Mouse (Mus musculus): ENCODE results near the gene Myo1g. TPM values are rescaled to one million over a fixed set of nuclear protein-coding genes. Genes with fewer than 3 reads are reported as not detected.

Myo1g gene
- 1,000 to 10,000 TPM in 3 of 26 experiments, 100 to 1,000 TPM in 23; 308 to 2,013 (median 470) TPM for total RNA-seq (2018; cell fraction: chromatin; rRNA removed)
- total RNA-seq (2018; cell fraction: cytosol; rRNA removed), result 100 to 1,000 TPM in 12 of 26 experiments, 10 to 100 TPM in 14; 57.8 to 153 (median 97.1) TPM
- 1,000 to 10,000 TPM in 2 of 26 experiments, 100 to 1,000 TPM in 24; 212 to 1,497 (median 266) TPM for total RNA-seq (2018; cell fraction: nucleus; rRNA removed)
- polyA plus RNA-seq (2018), result 54.3 to 64.8 TPM (median 54.5 TPM) in 3 replicates

DNA sequence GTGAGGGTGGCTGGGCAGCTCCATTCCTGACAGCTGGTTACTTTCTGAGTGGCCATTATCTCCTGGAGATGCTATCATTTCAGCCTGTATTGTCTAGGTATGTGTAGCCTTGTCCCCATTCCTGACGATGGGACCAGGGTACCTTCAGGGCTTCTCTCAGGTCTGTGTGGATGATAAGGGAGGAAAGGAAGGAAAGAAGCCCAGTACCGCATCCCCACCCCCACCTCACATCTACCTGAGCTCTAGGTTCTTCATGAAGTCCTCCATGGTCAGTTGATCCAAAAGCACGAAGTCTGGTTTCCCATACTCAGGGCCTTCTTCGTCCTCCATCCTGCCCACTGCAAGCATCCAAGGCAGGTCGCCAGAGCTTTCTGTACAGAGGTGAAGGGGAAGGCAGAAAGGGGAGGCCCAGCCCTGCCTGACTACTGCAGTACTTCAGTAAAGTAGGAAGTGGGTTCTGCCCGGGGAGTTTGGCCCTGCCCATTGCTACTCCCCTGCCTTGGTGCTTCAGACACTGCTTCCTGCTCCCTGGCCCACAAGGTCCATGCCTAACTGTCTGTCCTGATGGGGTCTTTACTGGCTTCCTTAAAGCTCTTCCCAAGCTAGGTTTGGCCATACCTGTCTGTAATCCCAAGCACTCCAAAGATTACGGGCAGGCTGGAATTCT, at the start of gene Myo1g:
Gene Myo1g, minus strand, starts transcription at position 459 of the 667 bp plus-strand sequence.
- 1% methylated on average over 7 of the region's 7 CpGs for WGBS (ENCODE audit: missing documents)
- H3K36me3 ChIP-seq (ENCODE audit: inconsistent target), result peaks cover 38% of the 10 kb centered on the region
- H3K27ac ChIP-seq, result peak within 1 kb of the TSS; percentile 91
- peaks cover 56% of the 10 kb centered on the region for H3K79me2 ChIP-seq (ENCODE audit: inconsistent target)
- H3K4me3 ChIP-seq (ENCODE audit: inconsistent target), result peak within 1 kb of the TSS; percentile 89

DNA sequence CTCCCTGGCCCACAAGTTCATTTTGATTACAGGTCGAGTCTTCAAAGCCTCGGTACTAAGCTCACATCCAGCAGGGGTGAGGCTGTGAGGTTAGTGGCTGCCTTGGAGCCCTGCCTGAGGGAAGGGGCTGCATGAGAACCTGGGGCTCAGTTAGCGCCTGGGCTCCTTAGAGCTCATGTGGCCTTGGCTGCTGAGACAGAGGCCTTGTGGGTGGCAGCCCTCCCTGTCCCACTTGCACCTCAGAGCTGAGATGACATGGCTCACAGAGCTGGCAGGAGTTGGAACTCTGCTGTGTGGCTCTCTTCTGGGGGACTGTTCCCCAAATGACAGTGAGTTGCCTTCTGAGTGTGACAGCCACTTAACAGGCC, 48.6 kb upstream of the Myo1g start:
- Histone ChIP-seq H3K4me3 (ENCODE audit: inconsistent target) (no peak overlapping the region), H3K27ac (no peak overlapping the region), H3K79me2 (ENCODE audit: inconsistent target) (peaks cover 98% of the 10 kb centered on the region), H3K36me3 (ENCODE audit: inconsistent target) (peaks cover 47% of the 10 kb centered on the region)
- 66% methylated on average over 3 of the region's 3 CpGs for WGBS (ENCODE audit: missing documents)

GRCm38 (mm10) chr11:6568584-6569409, 48.0 kb upstream of the Myo1g start:
- Histone ChIP-seq H3K4me3 (ENCODE audit: inconsistent target) (no peak overlapping the region), H3K36me3 (ENCODE audit: inconsistent target) (peaks cover 50% of the 10 kb centered on the region), H3K79me2 (ENCODE audit: inconsistent target) (peaks cover 100% of the 10 kb centered on the region), H3K27ac (no peak overlapping the region)
- WGBS (ENCODE audit: missing documents), result 75% methylated on average over 9 of the region's 11 CpGs

DNA sequence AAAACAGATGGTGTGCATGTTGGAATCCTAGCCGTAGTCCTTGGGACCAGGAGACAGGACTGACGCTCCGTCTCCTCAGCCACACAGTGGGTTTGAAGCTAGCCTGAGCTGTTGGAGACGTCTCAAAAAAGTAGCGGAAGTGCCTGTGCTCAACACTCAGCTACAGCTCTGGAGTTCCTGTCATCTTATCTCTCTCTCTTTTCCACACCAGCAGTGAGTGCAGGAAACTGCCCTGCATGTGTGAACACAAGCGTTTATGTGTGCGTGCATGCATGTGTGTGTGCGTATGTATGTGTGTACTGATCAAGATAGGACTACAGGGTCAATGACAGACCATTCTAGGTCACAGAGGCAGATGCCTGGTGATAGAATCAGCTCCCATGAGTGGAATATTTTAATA, 47.2 kb upstream of the Myo1g start:
- no peak overlapping the region for H3K4me3 ChIP-seq (ENCODE audit: inconsistent target)
- H3K27ac ChIP-seq, result no peak overlapping the region
- WGBS (ENCODE audit: missing documents), result 85% methylated on average over 8 of the region's 8 CpGs
- H3K36me3 ChIP-seq (ENCODE audit: inconsistent target), result peaks cover 44% of the 10 kb centered on the region
- peaks cover 100% of the 10 kb centered on the region for H3K79me2 ChIP-seq (ENCODE audit: inconsistent target)

GRCm38 (mm10) chr11:6566496-6566895, 45.7 kb upstream of the Myo1g start:
- Histone ChIP-seq H3K36me3 (ENCODE audit: inconsistent target) (peaks cover 32% of the 10 kb centered on the region), H3K4me3 (ENCODE audit: inconsistent target) (no peak overlapping the region)
- WGBS (ENCODE audit: missing documents), result 60% methylated on average over 4 of the region's 4 CpGs

GRCm38 (mm10) chr11:6563201-6563600, 42.4 kb upstream of the Myo1g start:
- H3K27ac ChIP-seq, result 0 out of 2 replicates have a peak overlapping the region, but pooled peaks have one; percentile 93
- H3K4me3 ChIP-seq (ENCODE audit: inconsistent target), result no peak overlapping the region
- WGBS (ENCODE audit: missing documents), result 43% methylated on average over 4 of the region's 4 CpGs
- H3K36me3 ChIP-seq (ENCODE audit: inconsistent target), result peaks cover 13% of the 10 kb centered on the region; the same call in 1 of the 2 replicates
- H3K79me2 ChIP-seq (ENCODE audit: inconsistent target), result peaks cover 94% of the 10 kb centered on the region

More at GRCm38 (mm10) chr11:6566496-6566895, 45.7 kb upstream of the Myo1g start:
- H3K27ac ChIP-seq, result no peak overlapping the region
- H3K79me2 ChIP-seq (ENCODE audit: inconsistent target), result peaks cover 100% of the 10 kb centered on the region

DNA sequence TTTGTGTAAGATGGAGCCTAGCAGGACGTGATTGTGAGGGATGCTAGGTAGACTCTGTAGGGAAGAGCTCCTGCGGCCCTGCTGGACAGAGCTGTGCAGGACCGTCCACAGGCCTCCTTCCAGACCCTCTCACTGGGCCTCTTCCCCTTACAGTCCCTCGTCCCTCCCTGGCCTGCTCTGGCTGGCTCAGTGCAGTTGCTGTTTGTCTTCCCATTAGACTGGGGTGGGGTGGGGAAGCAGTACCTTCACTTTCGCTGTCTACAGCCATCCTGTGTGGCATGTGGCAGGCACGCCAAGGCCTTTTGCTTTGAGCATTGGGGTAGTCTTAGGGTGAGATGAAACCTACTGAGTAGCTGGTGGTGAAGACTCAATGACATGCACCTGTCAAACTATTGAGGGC, 41.6 kb upstream of the Myo1g start:
- WGBS (ENCODE audit: missing documents), result 3% methylated on average over 6 of the region's 6 CpGs
- Histone ChIP-seq H3K27ac (peak overlapping the region; percentile 93), H3K36me3 (ENCODE audit: inconsistent target) (peaks cover 13% of the 10 kb centered on the region; the same call in 1 of the 2 replicates), H3K4me3 (ENCODE audit: inconsistent target) (peak overlapping the region; percentile 60), H3K79me2 (ENCODE audit: inconsistent target) (peaks cover 94% of the 10 kb centered on the region)

DNA sequence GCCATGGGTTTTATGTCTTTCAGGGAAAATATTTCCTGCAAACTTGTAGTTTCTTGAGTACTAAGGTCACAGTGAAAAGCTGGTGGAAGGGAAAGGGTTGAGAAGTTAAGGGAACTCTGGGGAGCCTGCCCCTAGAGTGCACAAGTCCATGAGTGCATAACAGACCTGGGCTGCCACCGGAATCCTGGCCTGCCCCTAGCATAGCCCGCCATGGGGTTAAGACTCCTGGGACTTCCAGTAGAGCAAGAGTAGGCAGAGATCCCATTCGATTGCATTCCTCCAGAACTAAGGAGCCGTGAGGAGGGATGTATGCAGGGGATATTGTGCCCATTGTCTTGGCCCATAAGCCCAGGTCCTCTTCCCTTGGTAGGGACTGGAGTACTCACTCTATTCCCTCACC, 40.7 kb upstream of the Myo1g start:
- H3K79me2 ChIP-seq (ENCODE audit: inconsistent target), result peaks cover 94% of the 10 kb centered on the region
- peak overlapping the region; percentile 60 for H3K4me3 ChIP-seq (ENCODE audit: inconsistent target)
- WGBS (ENCODE audit: missing documents), result 0% methylated on average over 3 of the region's 4 CpGs
- peaks cover 7% of the 10 kb centered on the region; the same call in 1 of the 2 replicates for H3K36me3 ChIP-seq (ENCODE audit: inconsistent target)
- H3K27ac ChIP-seq, result peak overlapping the region; percentile 93

- Histone ChIP-seq H3K79me2 (ENCODE audit: inconsistent target) (peaks cover 94% of the 10 kb centered on the region), H3K4me3 (ENCODE audit: inconsistent target) (peak overlapping the region; percentile 60), H3K27ac (peak overlapping the region; percentile 93), H3K36me3 (ENCODE audit: inconsistent target) (peaks cover 7% of the 10 kb centered on the region; the same call in 1 of the 2 replicates)
- under 1% methylated on average over 13 of the region's 13 CpGs for WGBS (ENCODE audit: missing documents)
These were observed 40.0 kb upstream of the Myo1g start for GRCm38 (mm10) chr11:6560655-6561360.

- Histone ChIP-seq H3K79me2 (ENCODE audit: inconsistent target) (peaks cover 94% of the 10 kb centered on the region), H3K27ac (peak overlapping the region; percentile 93), H3K36me3 (ENCODE audit: inconsistent target) (peaks cover 7% of the 10 kb centered on the region; the same call in 1 of the 2 replicates), H3K4me3 (ENCODE audit: inconsistent target) (no peak overlapping the region; the same call in 1 of the 2 replicates)
- 60% methylated on average over 2 of the region's 2 CpGs for WGBS (ENCODE audit: missing documents)
These were observed 39.2 kb upstream of the Myo1g start for GRCm38 (mm10) chr11:6559996-6560395.

- no peak overlapping the region for H3K27ac ChIP-seq
- H3K36me3 ChIP-seq (ENCODE audit: inconsistent target), result no peaks in the 10 kb centered on the region
- H3K79me2 ChIP-seq (ENCODE audit: inconsistent target), result peaks cover 94% of the 10 kb centered on the region
- WGBS (ENCODE audit: missing documents), result 83% methylated on average over 3 of the region's 3 CpGs
- H3K4me3 ChIP-seq (ENCODE audit: inconsistent target), result no peak overlapping the region
These were observed 37.5 kb upstream of the Myo1g start for GRCm38 (mm10) chr11:6558234-6558633.

DNA sequence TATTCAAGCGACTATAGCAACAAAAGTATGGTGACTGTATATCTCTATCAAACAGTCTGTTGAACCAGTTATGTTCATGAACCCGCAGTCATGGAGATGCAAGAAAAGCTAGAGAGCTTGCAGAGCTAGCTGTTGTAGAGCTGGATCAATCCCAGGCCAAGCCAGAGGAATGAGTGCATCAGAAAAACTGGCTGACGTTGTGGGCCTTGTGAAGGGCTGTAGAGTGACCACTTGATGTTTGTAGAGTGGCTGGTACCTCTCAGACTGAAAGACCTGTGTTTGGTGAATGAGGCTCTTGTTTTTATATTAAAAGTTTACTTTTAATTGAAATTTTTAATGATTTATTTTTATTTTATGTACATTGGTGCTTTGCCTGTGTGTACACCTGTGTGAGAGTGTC, 29.4 kb upstream of the Myo1g start:
- H3K4me3 ChIP-seq (ENCODE audit: inconsistent target), result no peak overlapping the region
- H3K36me3 ChIP-seq (ENCODE audit: inconsistent target), result no peaks in the 10 kb centered on the region
- no peak overlapping the region for H3K27ac ChIP-seq
- peaks cover 82% of the 10 kb centered on the region for H3K79me2 ChIP-seq (ENCODE audit: inconsistent target)
- WGBS (ENCODE audit: missing documents), result 93% methylated on average over 2 of the region's 3 CpGs

DNA sequence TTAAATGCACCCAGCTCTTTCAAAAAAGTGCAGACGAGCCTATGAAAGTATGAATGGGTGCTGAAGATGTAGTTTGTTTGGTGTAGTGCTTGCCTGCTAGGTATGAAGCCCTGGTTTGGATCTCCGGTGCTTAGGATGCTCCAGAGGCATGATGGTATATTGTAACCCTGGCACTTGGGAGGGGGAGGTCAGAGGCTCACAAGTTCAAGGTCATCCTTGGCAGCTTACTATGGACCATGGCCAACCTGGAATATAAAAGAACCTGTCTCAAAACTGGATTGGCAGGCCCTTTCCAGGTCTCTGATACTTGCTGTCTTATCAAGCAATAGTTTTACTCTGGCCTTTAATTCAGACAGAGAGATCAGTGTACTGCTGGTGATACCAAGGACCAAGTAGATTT, 29.0 kb upstream of the Myo1g start:
- WGBS (ENCODE audit: missing documents), result 100% methylated on average over 2 of the region's 2 CpGs

GRCm38 (mm10) chr11:6547696-6548325, 27.0 kb upstream of the Myo1g start:
- Histone ChIP-seq H3K4me3 (ENCODE audit: inconsistent target) (peak overlapping the region; percentile 63), H3K79me2 (ENCODE audit: inconsistent target) (peaks cover 58% of the 10 kb centered on the region), H3K36me3 (ENCODE audit: inconsistent target) (no peaks in the 10 kb centered on the region), H3K27ac (peak overlapping the region; percentile 71)
- 19% methylated on average over 6 of the region's 6 CpGs for WGBS (ENCODE audit: missing documents)

More for the DNA sequence above, 29.0 kb upstream of the Myo1g start:
- Histone ChIP-seq H3K4me3 (ENCODE audit: inconsistent target) (no peak overlapping the region), H3K36me3 (ENCODE audit: inconsistent target) (no peaks in the 10 kb centered on the region), H3K79me2 (ENCODE audit: inconsistent target) (peaks cover 78% of the 10 kb centered on the region), H3K27ac (no peak overlapping the region)
